Mouse (Mus musculus): Measurements from ENCODE around the gene Lilrb4a. TPM values are rescaled to one million over a fixed set of nuclear protein-coding genes. Genes with fewer than 3 reads are reported as not detected.
"Not testable (repeated sequence)": the region's sequence is repeated elsewhere in the genome, so short reads cannot be mapped to it uniquely, and the experiment has no call there.

Gene Lilrb4a
- 0.57 and 2.1 TPM in 2 replicates for polyA plus RNA-seq (2014; fragmentation: Nextera tagmentation; extraction: Ambion mirVana)

- not testable (repeated sequence) for H3K27ac ChIP-seq (ENCODE audit: low read depth, low read length); H3K4me3 ChIP-seq (ENCODE audit: low read depth, low read length); ATAC-seq (ENCODE audit: insufficient read depth, low FRiP score, low TSS enrichment); H3K9ac ChIP-seq (ENCODE audit: low read length); H3K27me3 ChIP-seq (ENCODE audit: control insufficient read depth, insufficient read depth, low read length); H3K9me3 ChIP-seq (ENCODE audit: control insufficient read depth, low read length); DNase-seq (ENCODE audit: low spot score); H3K36me3 ChIP-seq (ENCODE audit: control insufficient read depth, insufficient read depth, low read length); H3K4me2 ChIP-seq (ENCODE audit: low read depth); H3K4me1 ChIP-seq (ENCODE audit: control insufficient read depth, insufficient read depth, low read length)
- no CpG with 5 or more reads among the region's 2 CpGs for WGBS
Measured at GRCm38 (mm10) chr10:51490691-51491090, at the start of gene Lilrb4a. TSS of gene Lilrb4a (plus strand) at chr10:51490956.

- Histone ChIP-seq H3K4me3 (ENCODE audit: low read depth, low read length) (no peak overlapping the region), H3K9me3 (ENCODE audit: control insufficient read depth, low read length) (no peaks in the 10 kb centered on the region), H3K4me1 (ENCODE audit: control insufficient read depth, insufficient read depth, low read length) (no peaks in the 10 kb centered on the region), H3K9ac (ENCODE audit: low read length) (no peak overlapping the region), H3K4me2 (ENCODE audit: low read depth) (no peak overlapping the region), H3K36me3 (ENCODE audit: control insufficient read depth, insufficient read depth, low read length) (no peaks in the 10 kb centered on the region), H3K27me3 (ENCODE audit: control insufficient read depth, insufficient read depth, low read length) (no peaks in the 10 kb centered on the region), H3K27ac (ENCODE audit: low read depth, low read length) (no peak overlapping the region)
- ATAC-seq (ENCODE audit: insufficient read depth, low FRiP score, low TSS enrichment) = no peak
- DNase-seq (ENCODE audit: low spot score) = no peak
- 81% methylated on average over 4 of the region's 4 CpGs for WGBS
Measured at GRCm38 (mm10) chr10:51451610-51452009, 39.1 kb upstream of the Lilrb4a start.

- Histone ChIP-seq H3K9me3 (ENCODE audit: control insufficient read depth, low read length) (no peaks in the 10 kb centered on the region), H3K27ac (ENCODE audit: low read depth, low read length) (no peak overlapping the region), H3K4me2 (ENCODE audit: low read depth) (no peak overlapping the region), H3K27me3 (ENCODE audit: control insufficient read depth, insufficient read depth, low read length) (no peaks in the 10 kb centered on the region), H3K4me3 (ENCODE audit: low read depth, low read length) (no peak overlapping the region), H3K4me1 (ENCODE audit: control insufficient read depth, insufficient read depth, low read length) (no peaks in the 10 kb centered on the region), H3K36me3 (ENCODE audit: control insufficient read depth, insufficient read depth, low read length) (no peaks in the 10 kb centered on the region), H3K9ac (ENCODE audit: low read length) (no peak overlapping the region)
- 83% methylated on average over 1 of the region's 1 CpGs for WGBS
- ATAC-seq (ENCODE audit: insufficient read depth, low FRiP score, low TSS enrichment) = no peak
- DNase-seq (ENCODE audit: low spot score) = no peak
Measured at GRCm38 (mm10) chr10:51453616-51454298, 37.0 kb upstream of the Lilrb4a start.

- Histone ChIP-seq H3K4me1 (ENCODE audit: control insufficient read depth, insufficient read depth, low read length) (no peaks in the 10 kb centered on the region), H3K36me3 (ENCODE audit: control insufficient read depth, insufficient read depth, low read length) (no peaks in the 10 kb centered on the region), H3K9me3 (ENCODE audit: control insufficient read depth, low read length) (no peaks in the 10 kb centered on the region), H3K4me3 (ENCODE audit: low read depth, low read length) (no peak overlapping the region), H3K9ac (ENCODE audit: low read length) (no peak overlapping the region), H3K27me3 (ENCODE audit: control insufficient read depth, insufficient read depth, low read length) (no peaks in the 10 kb centered on the region), H3K27ac (ENCODE audit: low read depth, low read length) (no peak overlapping the region), H3K4me2 (ENCODE audit: low read depth) (no peak overlapping the region)
- ATAC-seq (ENCODE audit: insufficient read depth, low FRiP score, low TSS enrichment) = no peak
- WGBS = 78% methylated on average over 1 of the region's 1 CpGs
- no peak for DNase-seq (ENCODE audit: low spot score)
Measured at GRCm38 (mm10) chr10:51454365-51454764, 36.4 kb upstream of the Lilrb4a start.

- Histone ChIP-seq H3K9me3 (ENCODE audit: control insufficient read depth, low read length) (no peaks in the 10 kb centered on the region), H3K4me3 (ENCODE audit: low read depth, low read length) (no peak overlapping the region), H3K27me3 (ENCODE audit: control insufficient read depth, insufficient read depth, low read length) (no peaks in the 10 kb centered on the region), H3K9ac (ENCODE audit: low read length) (no peak overlapping the region), H3K4me1 (ENCODE audit: control insufficient read depth, insufficient read depth, low read length) (no peaks in the 10 kb centered on the region), H3K4me2 (ENCODE audit: low read depth) (no peak overlapping the region), H3K36me3 (ENCODE audit: control insufficient read depth, insufficient read depth, low read length) (no peaks in the 10 kb centered on the region), H3K27ac (ENCODE audit: low read depth, low read length) (no peak overlapping the region)
- 96% methylated on average over 1 of the region's 1 CpGs for WGBS
- no peak for ATAC-seq (ENCODE audit: insufficient read depth, low FRiP score, low TSS enrichment)
- DNase-seq (ENCODE audit: low spot score) = no peak
Measured at GRCm38 (mm10) chr10:51455762-51456161, 35.0 kb upstream of the Lilrb4a start.

- Histone ChIP-seq H3K36me3 (ENCODE audit: control insufficient read depth, insufficient read depth, low read length) (no peaks in the 10 kb centered on the region), H3K4me3 (ENCODE audit: low read depth, low read length) (no peak overlapping the region)
- 81% methylated on average over 4 of the region's 4 CpGs for WGBS
Measured at GRCm38 (mm10) chr10:51456369-51456768, 34.4 kb upstream of the Lilrb4a start.

GRCm38 (mm10) chr10:51463800-51464199 lies 27.0 kb upstream of the Lilrb4a start:
- H3K9ac ChIP-seq (ENCODE audit: low read length); H3K27ac ChIP-seq (ENCODE audit: low read depth, low read length); H3K36me3 ChIP-seq (ENCODE audit: control insufficient read depth, insufficient read depth, low read length); ATAC-seq (ENCODE audit: insufficient read depth, low FRiP score, low TSS enrichment); H3K4me1 ChIP-seq (ENCODE audit: control insufficient read depth, insufficient read depth, low read length); H3K4me3 ChIP-seq (ENCODE audit: low read depth, low read length); DNase-seq (ENCODE audit: low spot score); H3K9me3 ChIP-seq (ENCODE audit: control insufficient read depth, low read length); H3K4me2 ChIP-seq (ENCODE audit: low read depth); H3K27me3 ChIP-seq (ENCODE audit: control insufficient read depth, insufficient read depth, low read length): not testable (repeated sequence)
- 39% methylated on average over 4 of the region's 4 CpGs for WGBS

More at GRCm38 (mm10) chr10:51456369-51456768, 34.4 kb upstream of the Lilrb4a start:
- Histone ChIP-seq H3K9ac (ENCODE audit: low read length) (no peak overlapping the region), H3K4me1 (ENCODE audit: control insufficient read depth, insufficient read depth, low read length) (no peaks in the 10 kb centered on the region), H3K27ac (ENCODE audit: low read depth, low read length) (no peak overlapping the region), H3K27me3 (ENCODE audit: control insufficient read depth, insufficient read depth, low read length) (no peaks in the 10 kb centered on the region), H3K4me2 (ENCODE audit: low read depth) (no peak overlapping the region), H3K9me3 (ENCODE audit: control insufficient read depth, low read length) (no peaks in the 10 kb centered on the region)
- DNase-seq (ENCODE audit: low spot score) = no peak
- ATAC-seq (ENCODE audit: insufficient read depth, low FRiP score, low TSS enrichment) = no peak

GRCm38 (mm10) chr10:51480397-51480796 lies 10.4 kb upstream of the Lilrb4a start, which contains the start of the genes Gm49339 and Lilr4b:
TSS of gene Gm49339 (plus strand) at chr10:51480612.
TSS of gene Lilr4b (plus strand) at chr10:51480632.
- H3K4me2 ChIP-seq (ENCODE audit: low read depth); H3K27ac ChIP-seq (ENCODE audit: low read depth, low read length); ATAC-seq (ENCODE audit: insufficient read depth, low FRiP score, low TSS enrichment); H3K9ac ChIP-seq (ENCODE audit: low read length); H3K27me3 ChIP-seq (ENCODE audit: control insufficient read depth, insufficient read depth, low read length); H3K4me3 ChIP-seq (ENCODE audit: low read depth, low read length); DNase-seq (ENCODE audit: low spot score); H3K9me3 ChIP-seq (ENCODE audit: control insufficient read depth, low read length); H3K36me3 ChIP-seq (ENCODE audit: control insufficient read depth, insufficient read depth, low read length); H3K4me1 ChIP-seq (ENCODE audit: control insufficient read depth, insufficient read depth, low read length): not testable (repeated sequence)
- WGBS = 91% methylated on average over 1 of the region's 3 CpGs

- Histone ChIP-seq H3K27ac (ENCODE audit: low read depth, low read length) (no peak overlapping the region), H3K27me3 (ENCODE audit: control insufficient read depth, insufficient read depth, low read length) (no peaks in the 10 kb centered on the region), H3K4me2 (ENCODE audit: low read depth) (no peak overlapping the region), H3K9me3 (ENCODE audit: control insufficient read depth, low read length) (no peaks in the 10 kb centered on the region), H3K4me1 (ENCODE audit: control insufficient read depth, insufficient read depth, low read length) (no peaks in the 10 kb centered on the region), H3K36me3 (ENCODE audit: control insufficient read depth, insufficient read depth, low read length) (no peaks in the 10 kb centered on the region), H3K9ac (ENCODE audit: low read length) (no peak overlapping the region), H3K4me3 (ENCODE audit: low read depth, low read length) (no peak overlapping the region)
- DNase-seq (ENCODE audit: low spot score) (no peak), ATAC-seq (ENCODE audit: insufficient read depth, low FRiP score, low TSS enrichment) (no peak)
Measured at GRCm38 (mm10) chr10:51520021-51520420, 29.3 kb downstream of the Lilrb4a start.
